Mouse (Mus musculus) heart, embryonic 14.5 days (tissue): Measurements from ENCODE around the gene Il17rd. TPM values are rescaled to one million over a fixed set of nuclear protein-coding genes. Genes with fewer than 3 reads are reported as not detected.

ENCODE experiments used
- ATAC-seq: fragments of 200-750 bp; cut with Nextera tagmentation; 2 replicates; pipeline ENCODE4 v1.8.0; 2017; ENCODE audit warnings: low read depth, moderate TSS enrichment; ENCODE audit not compliant: insufficient number of reproducible peaks, insufficient read depth, low FRiP score
- H3K27ac ChIP-seq, 2 experiments: fragments of 200-500 bp in 1 of 2; fragments of 300-500 bp in 1 of 2; sonication (generic) in 1 of 2; replicated peaks in 1 of 2; 2 replicates each; pipeline ENCODE4 v1.5.1; 2012 to 2014; ENCODE audit warnings: low read depth in 2 of 2, low read length in 2 of 2, control low read depth in 1 of 2, mild to moderate bottlenecking in 1 of 2, mixed read lengths in 1 of 2; ENCODE audit not compliant: control insufficient read depth in 1 of 2, insufficient read depth in 1 of 2
- H3K27me3 ChIP-seq: fragments of 300-500 bp; sonication (generic); 2 replicates; pipeline ENCODE4 v1.6.1; 2014; ENCODE audit warnings: mild to moderate bottlenecking, low read length, control low read depth; ENCODE audit not compliant: control insufficient read depth, insufficient read depth
- H3K36me3 ChIP-seq: fragments of 300-500 bp; sonication (generic); 2 replicates; pipeline ENCODE4 v1.6.1; 2014; ENCODE audit warnings: mild to moderate bottlenecking, control low read depth, low read length, mixed read lengths; ENCODE audit not compliant: control insufficient read depth, insufficient read depth
- H3K4me1 ChIP-seq, 2 experiments: fragments of 200-500 bp in 1 of 2; fragments of 300-500 bp in 1 of 2; sonication (generic) in 1 of 2; 2 replicates each; pipeline ENCODE4 v1.6.1; 2012 to 2014; ENCODE audit warnings: low read length in 2 of 2, control low read depth in 1 of 2, mixed read lengths in 1 of 2; ENCODE audit not compliant: control insufficient read depth in 2 of 2, insufficient read depth in 2 of 2
- H3K4me2 ChIP-seq: fragments of 300-500 bp; sonication (generic); 2 replicates; pipeline ENCODE4 v1.6.1; 2014; ENCODE audit warnings: mild to moderate bottlenecking, low read length
- H3K4me3 ChIP-seq, 2 experiments: fragments of 200-500 bp in 1 of 2; fragments of 300-500 bp in 1 of 2; sonication (generic) in 1 of 2; 2 replicates each; pipeline ENCODE4 v1.5.1; 2012 to 2014; ENCODE audit warnings: low read length in 2 of 2, mild to moderate bottlenecking in 2 of 2, control low read depth in 1 of 2, low read depth in 1 of 2, moderate library complexity in 1 of 2; ENCODE audit not compliant: control insufficient read depth in 1 of 2, insufficient read depth in 1 of 2
- H3K9ac ChIP-seq: fragments of 300-500 bp; sonication (generic); 2 replicates; pipeline ENCODE4 v1.6.1; 2014; ENCODE audit warnings: mild to moderate bottlenecking, low read length
- H3K9me3 ChIP-seq: fragments of 300-500 bp; sonication (generic); 2 replicates; pipeline ENCODE4 v1.6.1; 2016; ENCODE audit warnings: low read length, control low read depth; ENCODE audit not compliant: control insufficient read depth
- WGBS: fragments of 180-500 bp; shearing (Covaris S2); extraction: QIAGEN DNeasy Blood & Tissue Kit; methylation state at CpG from one replicate; pipeline ENCODE4 v1.1.7; 2014; 5-methylcytosine and 5-hydroxymethylcytosine counted together
- polyA plus RNA-seq: library from polyadenylated mRNA; unstranded; fragments of >200 nt; fragmentation: Nextera tagmentation; extraction: Ambion mirVana; gene quantifications from 2 replicates; pipeline ENCODE4 v1.2.1, GENCODE M21; 2014

Il17rd gene
- polyA plus RNA-seq, 1 experiment from 2014 or later = 1.5 TPM

DNA sequence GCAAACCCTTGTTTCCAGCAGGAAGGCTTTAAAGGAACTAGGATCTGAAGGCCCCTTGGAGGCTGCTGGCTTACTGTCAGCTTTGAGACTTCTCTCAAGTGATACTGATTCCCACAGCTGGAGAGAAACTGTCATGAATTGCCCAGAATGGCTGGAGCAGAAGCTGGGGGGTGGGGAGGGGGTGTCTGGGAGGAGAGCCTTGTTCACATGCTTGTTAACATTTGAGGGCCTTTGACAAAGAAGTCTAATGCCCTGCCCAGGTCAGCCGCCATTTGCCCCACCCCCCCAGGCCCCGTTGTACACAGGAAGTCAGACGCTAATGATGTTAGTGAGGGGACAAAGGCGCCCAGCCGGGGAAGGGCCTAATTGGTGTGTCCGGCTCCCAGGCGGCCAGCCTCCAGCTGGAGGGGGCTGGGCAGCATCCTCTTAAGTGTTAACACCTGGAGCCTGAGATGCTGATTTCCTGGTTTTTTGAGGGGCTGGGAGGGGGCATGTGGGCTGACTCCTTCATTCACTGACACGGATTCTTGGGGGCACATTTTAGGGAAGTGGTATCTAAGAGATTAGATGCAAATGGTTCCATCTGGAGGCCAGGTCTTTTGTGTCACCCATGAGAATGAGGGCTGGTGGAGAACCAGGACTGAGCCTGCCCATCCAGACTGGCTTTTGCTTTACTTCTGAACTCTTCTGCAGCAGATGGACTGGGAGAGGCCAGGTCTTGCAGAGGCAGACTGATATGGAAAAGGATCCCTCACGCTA is 27.6 kb downstream of the Il17rd start:
- Histone ChIP-seq H3K4me2 (peak overlapping the region; percentile 27), H3K9ac (peak overlapping the region; percentile 21; the same call in 1 of the 2 replicates), H3K4me3 (no peak overlapping the region), H3K9me3 (no peaks in the 10 kb centered on the region), H3K36me3 (no peaks in the 10 kb centered on the region), H3K27me3 (no peaks in the 10 kb centered on the region), H3K27ac (peak overlapping the region; percentile 33 to 34; a peak in 2 of 4 replicates), H3K4me1 (peaks cover 29 to 36% of the 10 kb centered on the region in 2 experiments)
- no peak for ATAC-seq
- WGBS = 17% methylated on average over 9 of the region's 9 CpGs

DNA sequence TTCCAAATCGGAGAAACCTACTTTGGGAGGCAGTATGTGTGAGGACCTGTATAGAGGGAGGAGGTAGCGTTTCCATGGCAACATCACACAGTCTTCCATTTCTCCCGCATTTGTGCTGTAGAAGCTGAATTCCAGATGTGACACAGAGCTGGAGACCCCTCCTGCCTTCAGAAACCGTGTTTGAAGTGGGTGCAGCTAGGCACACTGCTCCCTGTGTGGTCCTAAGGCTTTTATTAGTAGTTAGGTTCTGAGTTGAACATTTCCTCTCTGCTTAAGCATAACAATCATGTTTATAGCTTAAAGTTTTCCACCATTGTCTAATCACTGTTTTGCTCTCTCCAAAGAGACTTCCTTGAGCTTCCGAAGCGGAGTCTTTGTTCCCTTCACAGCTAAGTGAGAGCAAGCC is 29.1 kb downstream of the Il17rd start:
- Histone ChIP-seq H3K36me3 (no peaks in the 10 kb centered on the region), H3K9ac (no peak overlapping the region), H3K9me3 (no peaks in the 10 kb centered on the region), H3K27ac (no peak overlapping the region), H3K4me1 (peaks cover 38 to 49% of the 10 kb centered on the region in 2 experiments), H3K27me3 (no peaks in the 10 kb centered on the region), H3K4me3 (no peak overlapping the region), H3K4me2 (no peak overlapping the region)
- WGBS = 60% methylated on average over 6 of the region's 6 CpGs
- no peak for ATAC-seq

DNA sequence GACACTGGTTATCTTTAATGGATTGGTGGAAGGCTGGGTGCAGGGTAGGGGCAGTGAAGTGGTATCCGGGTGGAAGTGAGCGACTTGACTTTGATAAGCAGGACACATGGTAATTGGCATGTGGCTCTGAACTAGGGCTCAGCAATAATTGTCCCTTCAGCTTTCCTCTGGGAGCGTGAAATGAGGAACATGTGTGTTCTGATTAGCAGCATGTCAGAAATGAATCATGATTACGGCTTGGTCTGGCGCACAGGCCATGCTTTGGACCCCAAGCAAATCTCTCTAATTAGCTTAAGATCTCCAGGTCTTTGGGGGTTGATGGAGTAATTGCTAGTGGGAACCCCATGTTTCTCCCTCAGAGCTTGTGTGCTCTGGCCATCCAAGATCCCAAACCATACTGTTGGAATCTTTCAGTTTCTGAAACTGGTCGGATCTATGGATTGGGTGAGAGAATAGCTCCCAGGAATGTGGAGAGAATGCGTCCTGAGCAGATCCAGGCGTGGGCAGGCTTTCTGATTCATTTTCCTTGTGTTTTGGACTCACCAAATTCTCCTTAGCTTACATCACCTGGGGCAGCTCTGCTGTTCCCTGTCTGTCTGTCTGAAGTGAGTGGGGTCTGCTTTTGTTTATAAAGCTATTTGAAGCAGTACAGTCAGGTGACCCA is 30.8 kb downstream of the Il17rd start:
- Histone ChIP-seq H3K4me3 (no peak overlapping the region), H3K27me3 (no peaks in the 10 kb centered on the region), H3K27ac (peak overlapping the region; percentile 2 to 53; a peak in 3 of 4 replicates), H3K36me3 (no peaks in the 10 kb centered on the region), H3K4me2 (no peak overlapping the region), H3K9me3 (no peaks in the 10 kb centered on the region), H3K9ac (no peak overlapping the region), H3K4me1 (peaks cover 41 to 66% of the 10 kb centered on the region in 2 experiments)
- 32% methylated on average over 8 of the region's 8 CpGs for WGBS
- ATAC-seq = no peak

DNA sequence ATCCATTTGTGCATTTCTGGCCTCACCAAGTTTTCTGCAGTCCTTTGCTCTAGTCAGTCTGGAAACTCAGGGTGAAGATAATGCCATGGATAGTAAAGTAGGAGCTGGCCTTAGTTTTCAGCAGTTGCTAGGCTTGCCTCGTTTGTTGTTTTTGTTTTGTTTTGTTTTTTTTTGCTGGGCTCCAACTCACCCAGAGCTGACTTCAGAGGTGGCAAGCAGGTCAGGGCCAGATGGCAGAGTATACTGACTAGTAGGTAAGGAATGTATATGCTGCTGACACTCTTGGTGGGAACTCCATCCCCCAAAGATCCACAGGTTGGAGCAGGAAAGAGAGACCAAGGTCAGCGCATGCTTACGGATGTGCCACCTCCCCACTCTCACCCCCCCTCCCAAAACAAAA is 31.4 kb downstream of the Il17rd start:
- WGBS = 32% methylated on average over 3 of the region's 3 CpGs
- no peak overlapping the region for H3K4me3 ChIP-seq
- no peak overlapping the region for H3K4me2 ChIP-seq
- peaks cover 42 to 72% of the 10 kb centered on the region in 2 experiments for H3K4me1 ChIP-seq
- peak overlapping the region; percentile 2 to 53; a peak in 1 of 4 replicates for H3K27ac ChIP-seq
- no peaks in the 10 kb centered on the region for H3K27me3 ChIP-seq
- ATAC-seq = no peak
- H3K9ac ChIP-seq = no peak overlapping the region
- H3K36me3 ChIP-seq = no peaks in the 10 kb centered on the region
- no peaks in the 10 kb centered on the region for H3K9me3 ChIP-seq

DNA sequence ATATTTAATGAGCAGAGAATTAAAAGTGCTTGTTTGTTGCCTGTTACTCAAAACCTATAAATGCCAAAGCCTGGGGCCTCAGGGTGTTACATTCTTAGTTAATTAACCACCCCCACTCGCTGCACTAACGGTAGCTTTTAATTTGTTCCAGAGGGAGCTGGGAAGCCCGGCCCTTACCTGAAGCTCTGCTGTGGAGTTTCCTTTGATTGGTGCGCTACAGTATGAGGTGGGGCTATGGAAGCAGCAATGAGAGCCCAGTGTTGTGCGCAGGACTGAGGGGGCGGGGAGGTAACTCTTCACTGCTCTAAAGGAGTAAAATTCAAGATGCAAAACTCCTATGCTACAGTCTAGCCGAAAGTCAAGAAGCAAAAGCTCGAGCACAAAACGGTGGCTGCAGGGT is 32.0 kb downstream of the Il17rd start:
- H3K9me3 ChIP-seq = no peaks in the 10 kb centered on the region
- ATAC-seq = no peak
- H3K27ac ChIP-seq = no peak overlapping the region
- H3K4me2 ChIP-seq = no peak overlapping the region
- H3K36me3 ChIP-seq = no peaks in the 10 kb centered on the region
- no peak overlapping the region for H3K4me3 ChIP-seq
- no peak overlapping the region for H3K9ac ChIP-seq
- no peaks in the 10 kb centered on the region for H3K27me3 ChIP-seq
- WGBS = 36% methylated on average over 9 of the region's 9 CpGs
- H3K4me1 ChIP-seq = peaks cover 42 to 72% of the 10 kb centered on the region in 2 experiments

DNA sequence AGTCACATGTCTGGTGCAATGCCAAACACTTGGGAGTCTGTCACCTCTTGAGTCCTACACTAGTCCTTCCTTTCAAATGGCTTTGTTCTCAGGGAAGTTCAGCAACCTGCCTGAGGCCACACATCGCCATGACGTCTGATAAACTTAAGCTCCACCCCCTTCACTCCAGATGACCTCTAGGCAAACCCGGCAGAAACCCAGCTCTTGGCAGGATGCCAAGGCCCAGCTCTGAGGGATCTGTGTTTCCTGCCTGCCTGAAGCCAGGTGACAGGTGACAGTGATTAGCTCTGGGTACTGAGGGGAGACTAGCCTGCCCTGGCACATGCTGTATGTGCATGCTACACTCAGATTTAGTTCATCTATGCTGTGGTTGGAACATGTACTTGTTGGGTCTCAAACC is 33.2 kb downstream of the Il17rd start:
- WGBS = 1% methylated on average over 3 of the region's 3 CpGs
- Histone ChIP-seq H3K4me2 (peak overlapping the region; percentile 5; the same call in 1 of the 2 replicates), H3K9me3 (no peaks in the 10 kb centered on the region), H3K27ac (peak overlapping the region in 1 of 2 experiments; percentile 29; a peak in 1 of 4 replicates), H3K36me3 (no peaks in the 10 kb centered on the region), H3K4me1 (peaks cover 39 to 73% of the 10 kb centered on the region in 2 experiments), H3K27me3 (no peaks in the 10 kb centered on the region), H3K4me3 (no peak overlapping the region), H3K9ac (no peak overlapping the region)
- peak; percentile 36; the same call in 1 of the 2 replicates for ATAC-seq

DNA sequence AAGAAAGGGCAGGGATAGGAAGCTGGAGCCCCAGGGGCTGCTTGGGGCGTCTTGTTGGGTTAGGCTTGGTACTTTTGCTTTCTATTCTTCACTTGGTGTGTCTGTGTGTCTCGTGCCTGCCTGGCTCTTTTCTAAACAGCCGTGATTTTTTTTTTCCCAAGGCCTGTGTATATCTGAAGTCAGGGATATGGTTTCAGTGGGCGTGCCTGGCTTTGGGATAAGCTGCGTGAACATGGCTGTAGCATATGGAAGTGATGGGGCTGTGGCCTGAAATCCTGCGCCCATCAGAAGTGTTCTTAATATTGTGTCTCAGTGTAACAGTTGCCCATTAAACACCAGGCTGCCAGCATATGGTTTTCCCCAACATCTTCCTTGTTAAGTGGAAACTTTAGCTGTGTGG is 36.3 kb downstream of the Il17rd start:
- H3K4me2 ChIP-seq = no peak overlapping the region
- WGBS = 69% methylated on average over 6 of the region's 6 CpGs

More for the DNA sequence above, 36.3 kb downstream of the Il17rd start:
- H3K9ac ChIP-seq = no peak overlapping the region
- no peaks in the 10 kb centered on the region for H3K27me3 ChIP-seq
- H3K36me3 ChIP-seq = no peaks in the 10 kb centered on the region
- no peak overlapping the region for H3K4me3 ChIP-seq
- no peak for ATAC-seq
- H3K4me1 ChIP-seq = peaks cover 37 to 67% of the 10 kb centered on the region in 2 experiments
- no peak overlapping the region for H3K27ac ChIP-seq
- H3K9me3 ChIP-seq = no peaks in the 10 kb centered on the region
